Mouse (Mus musculus) c-Kit-positive CD71-positive TER-119-negative erythroid progenitor cells, embryonic 14.5 days (primary cell): Measurements from ENCODE around the gene Eif4a2.

Source experiments
- DNase-seq: peaks from one replicate; pipeline ENCODE4 v3.0.0-alpha.2; 2013; ENCODE audit warnings: low read depth

Eif4a2 gene

GRCm38 (mm10) chr16:23103841-23104240, 3.4 kb upstream of the Eif4a2 start:
- DNase-seq: no peak

- no peak for DNase-seq
Observed at GRCm38 (mm10) chr16:23106121-23106520, 1.1 kb upstream of the Eif4a2 start.

DNA sequence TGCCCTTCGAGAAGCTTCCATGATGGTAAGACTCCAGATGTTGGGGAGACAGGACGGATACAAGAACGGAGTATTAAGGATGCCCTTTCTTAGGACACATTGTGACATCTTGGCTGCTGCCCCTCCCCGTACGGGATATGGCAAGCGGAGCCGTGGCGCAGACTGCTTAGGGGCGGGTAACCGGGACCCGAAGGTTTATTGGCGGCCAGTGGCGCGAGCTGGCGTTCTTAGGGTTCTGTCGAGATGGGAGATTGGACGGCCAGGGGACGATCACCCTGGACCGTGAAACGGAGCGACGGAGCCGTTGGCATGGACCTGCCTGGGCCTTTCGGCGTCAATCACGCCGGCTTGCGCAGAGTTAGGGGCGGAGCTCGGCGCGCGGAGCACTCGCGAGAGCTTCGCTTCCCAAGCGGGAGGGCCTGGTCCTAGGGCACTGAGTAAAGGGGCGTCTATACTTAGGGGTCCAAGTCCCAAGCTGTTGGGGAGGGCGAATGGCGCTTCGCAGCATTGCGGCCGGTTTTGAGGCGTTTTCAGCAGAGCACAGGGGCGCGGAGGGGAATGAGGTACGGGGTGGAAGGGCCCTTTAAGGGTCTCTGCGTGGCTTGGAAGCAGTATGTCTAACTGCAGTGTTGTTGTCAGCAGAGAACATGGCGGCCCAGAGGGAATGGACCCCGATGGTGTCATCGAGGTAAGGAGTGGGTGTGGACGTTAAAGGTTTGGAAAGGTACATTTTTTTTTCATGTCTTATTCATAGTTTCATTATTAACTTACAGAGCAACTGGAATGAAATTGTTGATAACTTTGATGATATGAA, 909 bp downstream of the Eif4a2 start:
- no peak for DNase-seq

GRCm38 (mm10) chr16:23108943-23109342, 1.7 kb downstream of the Eif4a2 start:
- no peak for DNase-seq

GRCm38 (mm10) chr16:23109350-23110280, 2.4 kb downstream of the Eif4a2 start:
- no peak for DNase-seq

DNA sequence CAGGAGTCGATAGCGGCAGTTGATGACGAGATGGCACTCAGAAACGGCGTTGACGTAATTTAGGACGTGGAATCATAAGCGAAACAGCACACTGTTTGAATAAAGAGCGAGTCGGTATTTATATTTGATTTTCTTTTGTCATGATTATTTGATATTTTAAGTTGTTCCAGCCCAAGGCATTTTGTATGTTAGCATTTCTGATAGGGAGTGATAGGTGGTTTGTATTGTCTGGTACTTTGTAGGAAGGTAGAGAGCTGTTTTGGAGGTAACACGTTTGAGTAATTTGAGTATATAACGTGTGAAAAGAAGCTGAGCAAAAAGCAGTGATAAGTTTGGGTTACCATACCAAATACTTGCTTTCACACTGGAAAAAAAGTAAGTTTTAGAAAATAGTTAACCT, 5.1 kb downstream of the Eif4a2 start:
- DNase-seq: no peak

GRCm38 (mm10) chr16:23112861-23113435, 5.7 kb downstream of the Eif4a2 start:
- DNase-seq: no peak

- DNase-seq: no peak
Observed at GRCm38 (mm10) chr16:23113903-23114302, 6.7 kb downstream of the Eif4a2 start.

GRCm38 (mm10) chr16:23114339-23115171, 7.3 kb downstream of the Eif4a2 start:
- DNase-seq: no peak

- no peak for DNase-seq
Observed at GRCm38 (mm10) chr16:23115486-23115885, 8.2 kb downstream of the Eif4a2 start.

GRCm38 (mm10) chr16:23117173-23117572, 9.9 kb downstream of the Eif4a2 start:
- DNase-seq: no peak

DNA sequence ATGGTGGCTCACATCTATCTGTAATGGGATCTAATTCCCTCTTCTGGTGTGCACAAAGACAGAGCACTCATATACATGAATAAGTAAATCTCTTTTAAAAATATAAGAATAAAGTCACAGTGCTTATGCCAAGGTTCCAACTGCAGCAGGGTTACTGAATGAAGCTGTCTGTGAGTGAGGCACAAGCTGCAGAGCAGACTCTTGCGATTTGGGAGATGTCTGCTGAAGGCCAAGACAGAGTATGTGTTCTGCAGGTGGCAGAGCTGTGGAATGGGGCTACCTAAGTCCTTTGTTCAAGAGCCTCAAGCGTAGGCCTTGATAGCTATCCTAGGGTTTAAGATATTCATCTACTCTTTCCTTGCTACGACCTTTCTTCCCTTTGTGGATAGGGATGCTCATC, 15.2 kb downstream of the Eif4a2 start:
- no peak for DNase-seq

DNA sequence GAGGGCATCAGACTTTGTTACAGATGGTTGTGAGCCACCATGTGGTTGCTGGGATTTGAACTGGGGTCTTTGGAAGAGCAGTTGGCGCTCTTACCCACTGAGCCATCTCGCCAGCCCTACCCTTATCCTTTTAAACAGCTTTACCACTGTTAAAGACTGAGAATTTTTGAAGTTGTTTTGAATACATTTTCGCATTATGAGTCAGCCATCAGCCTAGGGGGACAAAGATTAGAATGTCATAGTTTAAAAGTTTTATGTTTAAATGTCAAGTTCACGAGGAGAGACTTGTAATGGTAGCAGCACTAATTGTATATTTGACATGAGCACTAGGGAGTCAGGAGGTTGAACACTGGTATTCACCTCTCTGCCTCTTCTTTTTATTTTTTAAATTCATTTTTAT, 15.9 kb downstream of the Eif4a2 start:
- no peak for DNase-seq

DNA sequence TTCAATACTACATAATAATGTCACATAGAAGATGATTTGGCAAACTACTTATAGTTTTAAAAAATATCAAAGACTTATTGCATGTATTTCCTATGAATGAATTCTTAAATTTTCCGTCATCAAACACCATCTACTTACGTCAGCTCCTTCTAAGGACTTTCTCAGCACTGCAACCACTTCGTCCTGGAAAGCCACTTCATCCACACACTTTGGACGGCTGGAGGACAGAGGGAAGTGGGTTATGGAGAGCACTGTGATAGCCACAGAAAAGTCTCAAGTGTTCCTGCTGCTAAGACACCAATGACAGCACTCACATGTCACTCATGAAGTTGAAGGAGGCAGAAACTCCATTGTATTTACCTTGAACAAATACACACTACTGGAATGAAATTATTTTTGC, 17.2 kb downstream of the Eif4a2 start:
- DNase-seq: no peak

DNA sequence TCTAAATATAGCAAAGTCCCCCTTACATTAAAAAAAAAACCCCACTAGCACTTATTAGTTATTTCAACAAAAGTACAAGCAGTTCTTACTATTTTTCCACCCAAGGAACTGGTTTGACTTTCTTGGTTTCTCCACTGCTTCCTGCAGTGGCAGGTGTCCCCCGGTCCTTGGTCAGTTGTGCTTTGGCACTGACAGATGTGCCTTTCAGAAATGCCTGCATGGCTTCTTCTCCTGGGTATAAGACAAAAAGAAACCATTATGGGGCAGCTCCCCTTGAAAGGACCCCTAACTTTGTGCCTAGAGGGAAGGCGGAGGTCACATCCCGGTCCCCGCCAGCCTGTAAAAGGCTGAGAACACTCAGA, 20.0 kb downstream of the Eif4a2 start:
- no peak for DNase-seq

DNA sequence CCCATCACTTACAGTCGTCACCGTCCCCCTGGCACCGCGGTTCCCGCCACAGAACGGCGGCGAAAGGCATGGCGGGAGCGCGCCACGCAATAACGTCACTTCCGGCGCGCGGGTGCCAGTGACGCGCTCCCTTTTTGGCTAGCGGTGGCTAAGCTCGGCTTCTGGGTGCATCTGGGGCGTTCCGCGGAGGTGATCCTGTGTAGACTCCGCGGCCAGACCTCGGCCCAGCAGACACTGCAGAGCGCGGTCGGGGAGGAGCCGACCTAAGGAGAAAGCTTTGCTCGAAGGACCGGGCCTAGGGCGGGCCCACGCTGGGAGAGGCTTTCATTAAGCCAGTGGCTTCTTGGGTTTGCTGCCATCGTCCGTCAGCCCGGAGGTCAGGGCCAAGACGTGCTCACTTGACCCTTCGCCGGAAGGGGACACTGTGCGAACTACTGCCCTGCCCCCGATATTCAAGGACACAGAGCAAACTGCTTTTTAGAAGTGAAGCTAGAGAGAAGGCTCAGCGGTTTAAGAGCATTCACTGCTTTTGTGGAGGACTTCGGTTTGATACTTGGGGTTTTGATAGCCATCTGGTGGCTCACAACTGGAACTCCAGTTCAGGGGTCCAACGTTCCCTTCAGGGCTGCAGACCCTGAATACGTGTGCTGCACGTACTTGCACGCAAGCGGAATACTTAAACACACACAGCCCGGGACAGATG, 20.6 kb downstream of the Eif4a2 start, which contains the start of gene Rfc4:
TSS of gene Rfc4 (minus strand) at position 65 of the 703 bp plus-strand sequence.
- peak; percentile 80 for DNase-seq

GRCm38 (mm10) chr16:23130303-23130702, 23.1 kb downstream of the Eif4a2 start:
- no peak for DNase-seq

- no peak for DNase-seq
Observed at GRCm38 (mm10) chr16:23132336-23132735, 25.1 kb downstream of the Eif4a2 start.

DNA sequence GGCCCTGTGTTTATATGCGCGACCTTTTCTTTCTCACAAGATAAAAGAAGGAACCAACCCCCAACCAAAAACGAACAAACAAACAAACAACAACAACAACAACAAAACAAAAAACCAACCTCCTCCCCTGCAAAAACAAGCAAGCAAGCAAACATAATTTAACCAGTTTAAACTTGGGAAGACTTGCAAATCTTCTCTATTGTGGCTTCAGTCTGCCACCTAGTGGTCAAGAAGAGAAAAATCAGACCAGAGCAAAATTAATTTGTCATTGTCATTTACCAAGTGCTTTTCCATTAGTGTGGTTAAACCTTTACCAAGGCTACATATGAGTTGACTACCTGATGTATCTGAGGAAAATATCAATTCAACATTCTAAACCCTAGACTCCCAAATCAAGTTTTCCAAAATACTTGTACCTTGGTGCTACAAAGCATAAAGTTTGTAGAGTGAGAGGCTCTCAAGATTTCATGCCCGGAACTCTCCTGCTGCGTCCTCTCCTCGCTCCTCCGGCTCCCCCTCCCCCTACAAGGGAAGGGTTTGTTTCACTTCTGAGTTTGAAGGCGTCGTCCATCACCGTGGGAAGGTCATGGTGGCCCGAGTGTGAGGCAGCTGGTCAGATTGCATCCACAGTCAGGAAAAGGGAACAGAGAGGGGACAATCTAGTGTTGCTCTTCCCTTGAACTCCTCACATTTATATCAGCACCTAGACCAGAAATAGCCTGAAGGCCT, 28.3 kb downstream of the Eif4a2 start:
- DNase-seq: no peak

GRCm38 (mm10) chr16:23136406-23136970, 29.2 kb downstream of the Eif4a2 start:
- DNase-seq: no peak
